In the genomic region with DNA sequence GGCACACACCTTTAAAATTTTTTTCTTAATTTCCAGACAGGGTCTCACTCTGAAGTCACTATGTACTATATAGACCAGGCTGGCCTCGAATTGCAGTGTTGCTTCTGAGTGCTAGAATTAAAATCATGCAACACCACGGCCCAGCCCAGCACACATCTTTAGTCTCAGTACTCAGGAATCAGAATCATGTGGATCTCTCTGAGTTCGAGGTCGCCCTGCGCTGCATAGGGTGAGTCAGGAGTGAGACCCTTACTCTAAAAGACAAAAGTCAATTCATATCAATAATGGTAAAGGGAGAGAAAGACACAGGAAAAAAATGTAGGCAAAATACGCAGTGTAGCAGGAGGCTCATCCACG, we compare ENCODE assay signal across 8 mouse cellular contexts. TPM values are rescaled to one million over a fixed set of nuclear protein-coding genes. Genes with fewer than 3 reads are reported as not detected.
DNase-seq lines count a peak whose midpoint lies in the region; ATAC-seq and TF ChIP-seq lines count a peak whose summit lies in the region.

No protein-coding gene starts in this region.

- H3K27ac ChIP-seq in heart, embryonic 12.5 days (ENCODE audit: poor library complexity, severe bottlenecking), result peak overlapping the region; percentile 74
- peak overlapping the region; percentile 55 for H3K27ac ChIP-seq in ES-Bruce4 (ENCODE audit: insufficient read depth, low read length)
- H3K27ac ChIP-seq in forebrain, embryonic 15.5 days (replicated peaks), result peak overlapping the region; percentile 86
- H3K27ac ChIP-seq in liver, embryonic 16.5 days (ENCODE audit: low read length), result peak overlapping the region; percentile 92

- TF ChIP-seq CTCF in ES-Bruce4 (IDR thresholded peaks at IDR 0.05; ENCODE audit: low read depth, low read length), result no peak

- peak overlapping the region; percentile 82 for H3K9ac ChIP-seq in heart, embryonic 12.5 days
- peak overlapping the region; percentile 81 for H3K9ac ChIP-seq in ES-Bruce4 (ENCODE audit: low read depth, poor library complexity, severe bottlenecking)
- H3K9ac ChIP-seq in forebrain, embryonic 15.5 days (replicated peaks), result peak overlapping the region; percentile 87
- H3K9ac ChIP-seq in liver, embryonic 16.5 days (ENCODE audit: low read depth, low read length), result peak overlapping the region; percentile 83

- H3K4me3 ChIP-seq in heart, embryonic 12.5 days, result peak overlapping the region; percentile 75
- peak overlapping the region; percentile 88 for H3K4me3 ChIP-seq in ES-Bruce4 (ENCODE audit: low read depth, low read length)
- peak overlapping the region; percentile 87 for H3K4me3 ChIP-seq in forebrain, embryonic 15.5 days
- peak overlapping the region; percentile 93 for H3K4me3 ChIP-seq in liver, embryonic 16.5 days (ENCODE audit: low read depth, low read length)

- no peaks in the 10 kb centered on the region for H3K27me3 ChIP-seq in heart, embryonic 12.5 days (replicated peaks)
- H3K27me3 ChIP-seq in ES-Bruce4 (ENCODE audit: control insufficient read depth, insufficient read depth, low read length, poor library complexity, severe bottlenecking), result no peaks in the 10 kb centered on the region
- no peaks in the 10 kb centered on the region for H3K27me3 ChIP-seq in forebrain, embryonic 15.5 days
- no peaks in the 10 kb centered on the region for H3K27me3 ChIP-seq in liver, embryonic 16.5 days (ENCODE audit: control insufficient read depth, insufficient read depth, low read depth, low read length)

- peak overlapping the region; percentile 77 for H3K4me2 ChIP-seq in heart, embryonic 12.5 days
- H3K4me2 ChIP-seq in forebrain, embryonic 15.5 days (replicated peaks), result peak overlapping the region; percentile 81
- peak overlapping the region; percentile 93 for H3K4me2 ChIP-seq in liver, embryonic 16.5 days (ENCODE audit: low read depth, low read length)

- no peaks in the 10 kb centered on the region for H3K9me3 ChIP-seq in heart, embryonic 12.5 days (replicated peaks)
- H3K9me3 ChIP-seq in ES-Bruce4 (replicated peaks; ENCODE audit: control insufficient read depth, insufficient read depth, low read length, poor library complexity, severe bottlenecking), result no peaks in the 10 kb centered on the region
- no peaks in the 10 kb centered on the region for H3K9me3 ChIP-seq in forebrain, embryonic 15.5 days
- no peaks in the 10 kb centered on the region for H3K9me3 ChIP-seq in liver, embryonic 16.5 days (replicated peaks; ENCODE audit: control insufficient read depth, low read length)

- H3K4me1 ChIP-seq in heart, embryonic 12.5 days (replicated peaks), result peaks cover 8% of the 10 kb centered on the region; the same call in 1 of the 2 replicates
- H3K4me1 ChIP-seq in ES-Bruce4 (ENCODE audit: control insufficient read depth, insufficient read depth, low read length), result no peaks in the 10 kb centered on the region
- peaks cover 12% of the 10 kb centered on the region for H3K4me1 ChIP-seq in forebrain, embryonic 15.5 days
- peaks cover 19% of the 10 kb centered on the region for H3K4me1 ChIP-seq in liver, embryonic 16.5 days (ENCODE audit: control insufficient read depth, low read depth, low read length)

- peaks cover 26% of the 10 kb centered on the region for H3K36me3 ChIP-seq in heart, embryonic 12.5 days
- H3K36me3 ChIP-seq in ES-Bruce4 (ENCODE audit: control insufficient read depth, insufficient read depth, low read length, poor library complexity, severe bottlenecking), result peaks cover 16% of the 10 kb centered on the region
- peaks cover 20% of the 10 kb centered on the region for H3K36me3 ChIP-seq in forebrain, embryonic 15.5 days
- peaks cover 6% of the 10 kb centered on the region for H3K36me3 ChIP-seq in liver, embryonic 16.5 days (ENCODE audit: control insufficient read depth, insufficient read depth)

- DNase-seq in heart, adult 11 months, result no peak
- no peak for DNase-seq in embryo, embryonic 10.5 days (ENCODE audit: low spot score)
- no peak for DNase-seq in cerebellum, postnatal 10 days
- no peak for DNase-seq in right cerebral cortex, postnatal 10 days (ENCODE audit: low spot score in 2 of 2)

- TF ChIP-seq POLR2A in ES-Bruce4 (IDR thresholded peaks at IDR 0.05; ENCODE audit: insufficient read depth, low read length), result no peak

- 13% methylated on average over 7 of the region's 7 CpGs for WGBS in heart, embryonic 12.5 days
- 11% methylated on average over 7 of the region's 7 CpGs for WGBS in forebrain, embryonic 15.5 days
- 8% methylated on average over 7 of the region's 7 CpGs for WGBS in liver, embryonic 16.5 days (ENCODE audit: insufficient replicate concordance)

- TF ChIP-seq EP300 in ES-Bruce4 (IDR thresholded peaks at IDR 0.05; ENCODE audit: insufficient read depth, low read depth, low read length), result no peak

- ATAC-seq in heart, embryonic 12.5 days (ENCODE audit: insufficient number of reproducible peaks, low FRiP score), result peak; percentile 23; the same call in 1 of the 2 replicates
- peak; percentile 53; the same call in 1 of the 2 replicates for ATAC-seq in forebrain, embryonic 15.5 days (replicated peaks)
- ATAC-seq in liver, embryonic 16.5 days (ENCODE audit: low read depth), result no peak

RNA-seq across cellular contexts. Expression of a gene that starts 0.3 kb away (rescaled TPM):
- polyA plus RNA-seq in heart, embryonic 12.5 days (2016; fragmentation: Nextera tagmentation; extraction: Ambion mirVana), result 123 and 126 TPM in 2 replicates
- 45.1 and 50.9 TPM in 2 replicates for polyA plus RNA-seq in ES-Bruce4 (2011; ENCODE audit: insufficient read depth, insufficient read length, low read depth, missing spikeins)
- 112 and 115 TPM in 2 replicates for polyA plus RNA-seq in forebrain, embryonic 15.5 days (2015; fragmentation: Nextera tagmentation; extraction: Ambion mirVana)
- 58.0 and 59.8 TPM in 2 replicates for polyA plus RNA-seq in liver, embryonic 16.5 days (2015; fragmentation: Nextera tagmentation; extraction: Ambion mirVana)

RNA-seq across cellular contexts. Expression of a gene that starts 13.5 kb away (rescaled TPM):
- polyA plus RNA-seq in heart, embryonic 12.5 days (2016; fragmentation: Nextera tagmentation; extraction: Ambion mirVana), result 8.9 and 9.3 TPM in 2 replicates
- 24.9 and 25.7 TPM in 2 replicates for polyA plus RNA-seq in ES-Bruce4 (2011; ENCODE audit: insufficient read depth, insufficient read length, low read depth, missing spikeins)
- 2.8 and 3.0 TPM in 2 replicates for polyA plus RNA-seq in forebrain, embryonic 15.5 days (2015; fragmentation: Nextera tagmentation; extraction: Ambion mirVana)
- polyA plus RNA-seq in liver, embryonic 16.5 days (2015; fragmentation: Nextera tagmentation; extraction: Ambion mirVana), result 10.6 and 11.9 TPM in 2 replicates

RNA-seq across cellular contexts. Expression of a gene that starts 25.7 kb away (rescaled TPM):
- 22.5 and 25.9 TPM in 2 replicates for polyA plus RNA-seq in heart, embryonic 12.5 days (2016; fragmentation: Nextera tagmentation; extraction: Ambion mirVana)
- 14.1 and 19.9 TPM in 2 replicates for polyA plus RNA-seq in ES-Bruce4 (2011; ENCODE audit: insufficient read depth, insufficient read length, low read depth, missing spikeins)
- polyA plus RNA-seq in forebrain, embryonic 15.5 days (2015; fragmentation: Nextera tagmentation; extraction: Ambion mirVana), result 6.9 and 7.5 TPM in 2 replicates
- polyA plus RNA-seq in liver, embryonic 16.5 days (2015; fragmentation: Nextera tagmentation; extraction: Ambion mirVana), result 3.1 and 3.5 TPM in 2 replicates

RNA-seq across cellular contexts. Expression of a gene that starts 26.9 kb away (rescaled TPM):
- polyA plus RNA-seq in heart, embryonic 12.5 days (2016; fragmentation: Nextera tagmentation; extraction: Ambion mirVana), result 5.6 and 8.1 TPM in 2 replicates
- 1.3 TPM in 1 of 2 replicates, not detected in the other for polyA plus RNA-seq in ES-Bruce4 (2011; ENCODE audit: insufficient read depth, insufficient read length, low read depth, missing spikeins)
- 0.25 TPM in 1 of 2 replicates, not detected in the other for polyA plus RNA-seq in forebrain, embryonic 15.5 days (2015; fragmentation: Nextera tagmentation; extraction: Ambion mirVana)
- polyA plus RNA-seq in liver, embryonic 16.5 days (2015; fragmentation: Nextera tagmentation; extraction: Ambion mirVana), result 172 and 184 TPM in 2 replicates

RNA-seq across cellular contexts. Expression of a gene that starts 29.6 kb away (rescaled TPM):
- not detected in 2 replicates for polyA plus RNA-seq in heart, embryonic 12.5 days (2016; fragmentation: Nextera tagmentation; extraction: Ambion mirVana)
- 0.94 and 1.3 TPM in 2 replicates for polyA plus RNA-seq in ES-Bruce4 (2011; ENCODE audit: insufficient read depth, insufficient read length, low read depth, missing spikeins)
- polyA plus RNA-seq in forebrain, embryonic 15.5 days (2015; fragmentation: Nextera tagmentation; extraction: Ambion mirVana), result 1.5 and 2.2 TPM in 2 replicates
- polyA plus RNA-seq in liver, embryonic 16.5 days (2015; fragmentation: Nextera tagmentation; extraction: Ambion mirVana), result 0.26 and 0.30 TPM in 2 replicates
